Mouse (Mus musculus): ENCODE results near the gene Cyp4f40.
"Not testable (repeated sequence)": the region's sequence is repeated elsewhere in the genome, so short reads cannot be mapped to it uniquely, and the experiment has no call there.

DNA sequence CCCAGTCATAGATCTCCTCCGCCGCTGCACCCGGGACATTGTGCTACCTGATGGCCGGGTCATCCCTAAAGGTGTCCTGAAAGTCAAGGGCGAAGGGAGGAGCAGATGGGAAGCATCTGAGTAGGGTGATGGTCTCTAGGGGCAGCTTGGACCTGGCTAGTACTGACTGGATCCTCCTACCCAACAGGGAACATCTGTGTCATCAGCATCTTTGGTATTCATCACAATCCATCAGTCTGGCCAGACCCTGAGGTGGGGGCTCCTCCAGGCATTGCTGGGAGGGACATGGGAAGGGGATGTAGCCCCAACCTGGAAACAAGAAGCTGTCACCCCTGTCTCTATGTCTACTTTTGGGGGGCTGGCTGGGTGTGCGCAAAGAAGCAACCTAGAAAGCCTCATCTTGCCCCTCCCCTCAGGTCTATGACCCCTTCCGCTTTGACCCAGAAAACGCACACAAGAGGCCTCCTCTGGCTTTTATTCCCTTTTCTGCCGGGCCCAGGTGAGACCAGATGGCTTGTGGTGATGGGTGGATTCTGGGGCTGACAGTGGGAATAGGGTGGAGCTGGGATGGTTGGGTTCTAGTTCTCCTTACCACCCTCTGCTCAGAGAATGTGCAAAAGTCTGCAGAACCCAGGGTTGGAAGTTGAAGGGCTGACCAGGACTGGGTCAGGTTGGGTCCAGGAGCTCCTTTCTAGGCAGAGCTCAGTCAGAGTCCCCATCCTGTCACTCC, 24.3 kb upstream of the Cyp4f40 start:
- TF ChIP-seq CTCF (IDR thresholded peaks at IDR 0.05; ENCODE audit: extremely low read depth, insufficient read length, insufficient replicate concordance, low read depth, low read length); POLR2A (IDR thresholded peaks at IDR 0.05; ENCODE audit: low read depth, low read length): not testable (repeated sequence)
